Mouse (Mus musculus) layer of hippocampus, adult 8-10 months (tissue): Measurements from ENCODE around the gene C1ra. TPM values are rescaled to one million over a fixed set of nuclear protein-coding genes. Genes with fewer than 3 reads are reported as not detected.
"Not testable (repeated sequence)": the region's sequence is repeated elsewhere in the genome, so short reads cannot be mapped to it uniquely, and the experiment has no call there.

Experiments used
- DNase-seq, 2 experiments: peaks; one replicate each; pipeline ENCODE4 v3.0.0; 2022; ENCODE audit warnings: low spot score in 2 of 2
- total RNA-seq, 4 experiments: library from RNA; stranded (reverse); gene quantifications; 2 replicates each; pipeline ENCODE4 v1.2.4; 2022

The C1ra gene
- 1 to 10 TPM in 3 of 4 experiments, under 1 TPM in 1; 0.89 to 1.9 (median 1.3) TPM for total RNA-seq

DNA sequence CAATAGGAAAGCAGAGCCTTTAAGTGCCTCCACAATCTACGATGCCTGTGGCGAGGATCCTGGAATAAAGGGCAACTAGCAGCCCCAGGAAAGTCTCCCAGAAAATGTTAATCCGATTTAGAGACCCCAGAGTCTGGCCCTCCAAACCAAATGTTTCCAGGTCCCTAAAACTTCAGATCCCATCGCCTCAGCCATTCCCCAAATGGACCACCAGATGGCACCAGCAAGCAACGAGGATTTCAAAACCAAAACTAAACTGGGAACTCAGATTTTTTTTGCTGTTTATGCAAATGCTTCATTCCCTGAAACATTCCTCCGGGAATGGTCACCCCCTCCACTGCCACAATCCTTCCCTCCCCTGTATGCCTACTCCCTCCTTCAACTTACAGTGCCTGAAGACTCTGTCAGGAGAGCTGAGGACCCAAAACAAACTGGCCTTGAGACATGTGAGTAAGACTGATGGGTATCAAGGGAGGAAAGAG lies at the start of gene C1ra:
Gene C1ra (plus strand): TSS at position 51 of the 482 bp plus-strand sequence.
- DNase-seq: peak in 1 of 2 experiments; percentile 61

DNA sequence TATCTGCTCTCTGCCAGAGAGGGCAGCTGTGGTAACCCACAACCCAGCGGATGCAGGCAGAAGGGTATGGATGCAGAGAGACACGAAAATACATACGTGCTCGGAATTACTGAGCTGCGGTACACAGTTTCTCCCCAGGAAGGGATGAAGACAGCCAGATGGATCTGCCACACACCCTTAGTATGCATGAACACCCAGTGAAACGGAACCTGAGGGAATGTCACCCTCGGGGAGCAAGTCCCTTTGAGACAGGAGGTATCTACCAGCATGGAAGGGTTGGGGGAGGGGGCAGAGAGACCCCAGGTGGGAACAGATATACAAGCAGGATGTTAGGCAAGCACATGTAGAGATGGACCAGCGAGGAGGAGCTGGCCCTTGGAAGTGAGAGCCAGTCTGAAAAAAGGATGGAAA lies 48.3 kb upstream of the C1ra start:
- peak in 1 of 2 experiments; percentile 28 for DNase-seq

DNA sequence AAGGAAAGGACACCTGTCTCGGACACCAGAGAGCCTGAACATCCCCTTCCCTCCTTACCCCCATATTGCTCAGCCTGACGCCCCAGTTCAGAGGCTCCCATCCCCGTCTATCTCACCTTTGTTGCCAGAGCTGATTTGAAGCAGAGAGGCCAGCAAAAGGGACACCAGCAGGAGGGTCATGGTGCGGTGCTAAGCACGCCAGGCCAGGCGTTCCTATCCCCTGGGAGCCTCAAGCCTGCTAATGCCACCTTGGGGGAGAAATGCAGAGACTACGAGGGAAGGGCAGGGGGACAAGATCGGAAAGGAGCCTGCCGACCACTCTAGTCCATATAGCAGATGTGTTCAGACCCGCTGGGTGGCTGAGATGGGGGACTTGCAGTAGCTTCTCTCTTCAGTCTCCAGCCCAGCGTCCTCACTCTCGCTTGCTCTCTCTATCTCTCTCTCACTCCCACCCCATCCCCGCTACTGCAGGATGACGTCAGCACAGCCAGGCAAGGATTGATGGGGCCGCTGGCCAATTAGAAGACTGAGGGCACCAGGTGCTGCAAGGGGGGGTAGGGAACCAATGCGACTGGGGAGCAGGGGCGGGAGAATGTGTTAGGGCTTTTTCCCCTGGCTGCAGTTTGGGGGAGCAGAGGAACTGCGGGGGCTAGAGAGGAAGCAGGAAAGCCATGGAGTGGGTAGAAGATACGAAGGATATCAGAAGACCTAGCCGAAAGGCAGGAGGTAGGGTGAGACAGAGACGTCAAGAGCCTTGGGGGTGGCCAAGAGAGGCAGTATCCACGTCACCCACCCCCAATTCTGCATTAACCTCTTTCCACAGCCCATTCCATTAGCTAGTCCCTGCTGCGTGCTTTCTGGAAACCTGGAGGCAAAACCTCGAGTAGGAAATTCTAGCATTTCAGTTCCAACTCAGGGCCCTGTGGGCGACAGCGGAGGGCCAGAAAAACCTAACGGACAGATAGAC lies 47.6 kb upstream of the C1ra start, which contains the start of gene Clstn3:
Gene Clstn3 (minus strand): TSS at position 490 of the 967 bp plus-strand sequence.
- peak; percentile 92 to 94 for DNase-seq

DNA sequence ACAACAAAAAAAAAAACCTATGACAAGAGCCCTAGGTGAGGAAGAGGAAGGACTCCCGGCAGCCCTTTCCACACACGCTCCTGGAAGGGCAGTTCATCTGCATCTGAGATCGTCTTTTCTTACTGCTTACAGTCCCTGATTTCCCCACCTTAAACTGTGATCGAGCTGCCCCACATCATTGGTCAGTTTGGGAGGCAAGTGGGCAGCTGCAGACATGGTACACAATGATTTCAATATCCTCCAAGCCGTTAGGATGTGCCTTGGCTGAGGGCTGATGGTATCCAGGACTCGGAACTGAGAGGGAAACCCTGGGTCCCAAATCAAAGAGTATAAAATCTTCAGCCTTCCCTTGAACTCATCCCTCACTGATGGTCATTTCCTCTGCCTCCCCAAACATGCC lies 46.9 kb upstream of the C1ra start:
- DNase-seq: no peak

DNA sequence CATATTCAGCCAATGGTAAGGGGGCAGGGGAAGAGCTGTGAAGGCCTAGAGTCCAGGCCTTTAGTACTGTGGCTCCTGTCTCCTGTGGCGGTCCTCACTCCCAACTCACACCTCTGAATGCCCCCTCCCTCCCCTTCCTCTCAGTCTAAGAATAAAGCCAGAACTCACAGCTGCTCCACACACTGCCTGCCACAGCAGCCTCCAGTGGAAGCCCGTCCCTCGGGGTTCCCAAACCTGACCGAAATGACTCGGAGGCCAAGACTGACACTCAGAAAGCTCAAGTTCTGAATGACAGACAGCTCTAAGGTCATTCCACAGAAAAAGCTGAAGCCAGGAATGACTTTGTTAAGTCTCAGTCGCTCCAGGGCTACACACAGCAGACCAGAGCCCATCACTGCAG lies 46.5 kb upstream of the C1ra start:
- DNase-seq: no peak

DNA sequence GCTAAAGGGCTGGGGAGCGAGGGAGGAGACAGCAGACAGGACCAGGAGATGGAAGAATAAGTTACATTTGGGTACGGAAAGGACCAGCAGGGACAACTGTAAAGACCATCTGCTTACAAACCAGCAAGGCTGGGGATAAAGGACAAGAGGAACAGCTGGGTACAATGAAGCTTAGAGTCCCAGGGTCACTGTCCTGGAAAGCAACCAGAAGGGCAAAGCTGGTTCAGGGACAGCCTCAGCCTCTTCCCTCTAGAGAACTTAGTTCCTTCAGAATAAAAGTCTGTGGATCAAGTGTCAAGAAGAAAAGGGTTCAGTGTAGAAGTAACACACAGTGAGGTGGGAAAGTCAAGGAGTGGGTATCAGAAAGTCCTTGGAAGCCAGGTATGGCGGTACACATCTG lies 41.1 kb upstream of the C1ra start:
- DNase-seq: no peak

DNA sequence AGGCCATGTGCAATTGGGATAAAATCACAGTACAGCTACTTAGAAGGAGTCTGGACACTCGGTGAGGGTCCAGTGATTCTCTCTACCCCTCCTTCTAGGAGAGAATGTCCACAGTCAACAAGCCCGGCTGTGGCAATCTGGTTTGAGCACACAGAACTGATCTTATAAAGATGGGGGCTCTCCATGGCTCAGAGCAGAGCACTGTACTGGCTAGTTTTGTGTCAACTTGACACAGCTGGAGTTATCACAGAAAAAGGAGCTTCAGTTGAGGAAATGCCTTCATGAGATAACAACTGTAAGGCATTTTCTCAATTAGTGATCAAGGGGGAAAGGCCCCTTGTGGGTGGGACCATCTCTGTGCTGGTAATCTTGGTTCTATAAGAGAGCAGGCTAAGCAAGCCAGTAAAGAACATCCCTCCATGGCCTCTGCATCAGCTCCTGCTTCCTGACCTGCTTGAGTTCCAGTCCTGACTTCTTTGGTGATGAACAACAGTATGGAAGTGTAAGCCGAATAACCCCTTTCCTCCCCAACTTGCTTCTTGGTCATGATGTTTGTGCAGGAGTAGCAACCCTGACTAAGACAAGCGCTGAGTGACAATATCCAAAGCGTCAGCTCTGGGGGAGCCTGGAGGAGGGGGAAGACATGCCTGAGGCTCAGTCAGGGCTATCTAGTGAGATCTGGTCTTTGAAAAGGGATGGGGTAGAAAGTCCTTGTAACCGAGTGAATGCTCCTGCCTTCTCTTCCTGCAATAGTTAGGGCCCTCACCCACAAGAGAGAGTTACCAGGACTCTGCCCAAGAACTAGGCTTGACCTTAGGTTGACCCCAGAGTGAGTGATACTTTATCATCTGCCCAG lies 40.2 kb upstream of the C1ra start:
- DNase-seq: not testable (repeated sequence)

DNA sequence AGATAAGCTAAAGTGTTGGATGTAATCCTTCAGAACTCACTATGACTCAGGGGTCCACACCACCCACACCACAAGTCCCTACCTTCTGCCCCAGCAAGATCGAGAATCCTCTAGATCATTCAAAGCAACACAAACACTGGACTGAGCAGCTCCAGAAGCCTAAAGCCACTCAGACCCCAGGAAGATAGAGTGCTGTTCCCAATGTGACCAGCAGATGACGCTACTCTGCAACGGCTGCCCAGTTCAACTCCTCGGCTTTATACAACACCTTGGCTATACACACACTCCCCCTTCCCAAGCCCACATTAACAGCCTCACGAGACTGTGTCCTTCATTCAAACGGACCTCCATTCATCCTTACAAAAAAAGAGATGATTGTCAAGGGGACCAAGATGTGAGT lies 39.4 kb upstream of the C1ra start:
- DNase-seq: peak in 1 of 2 experiments; percentile 40

DNA sequence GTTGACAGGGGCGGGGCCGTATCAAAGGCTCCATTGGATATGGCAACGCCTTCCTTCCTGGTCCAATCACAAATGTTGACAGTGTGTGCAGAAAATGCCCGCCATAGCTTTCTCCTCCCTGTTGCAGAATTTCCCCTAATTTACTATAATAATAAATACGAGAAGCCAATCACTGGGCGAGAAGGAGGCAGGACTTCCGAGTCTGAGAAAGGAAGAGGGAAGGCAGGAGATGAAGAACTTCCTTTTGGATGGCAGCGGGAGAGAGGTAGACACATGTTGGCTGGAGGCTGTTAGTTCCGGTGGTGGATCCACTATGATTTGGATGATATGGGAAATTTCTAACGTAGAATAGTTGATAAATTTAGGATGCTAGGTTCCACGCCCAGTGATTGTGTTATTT lies 37.6 kb upstream of the C1ra start:
- DNase-seq: no peak

DNA sequence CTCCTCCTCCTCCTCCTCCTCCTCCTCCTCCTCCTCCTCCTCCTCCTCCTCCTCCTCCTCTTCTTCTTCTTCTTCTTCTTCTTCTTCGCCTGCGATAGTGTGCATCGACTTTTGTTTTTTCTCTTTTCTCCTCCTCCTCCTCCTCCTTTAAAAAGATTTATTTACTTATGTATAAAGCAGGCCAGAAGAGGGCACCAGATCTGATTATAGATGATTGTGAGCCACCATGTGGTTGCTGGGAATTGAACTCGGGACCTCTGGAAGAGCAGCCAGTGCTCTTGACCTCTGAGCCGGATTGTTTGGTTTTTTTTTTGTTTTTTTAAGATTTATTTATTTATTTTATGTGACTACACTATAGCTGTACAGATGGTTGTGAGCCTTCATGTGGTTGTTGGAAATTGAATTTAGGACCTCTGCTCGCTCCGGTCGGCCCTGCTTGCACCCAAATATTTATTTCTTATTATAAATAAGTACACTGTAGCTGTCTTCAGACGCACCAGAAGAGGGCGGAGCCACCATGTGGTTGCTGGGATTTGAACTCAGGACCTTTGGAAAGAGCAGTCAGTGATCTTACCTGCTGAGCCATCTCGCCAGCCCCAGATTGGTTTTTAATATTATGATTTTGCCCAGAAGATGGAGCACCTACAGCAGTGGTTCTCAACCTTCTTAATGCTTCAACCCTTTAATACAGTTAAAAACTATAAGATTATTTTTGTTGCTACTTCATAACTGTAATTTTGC lies 36.7 kb upstream of the C1ra start:
- not testable (repeated sequence) for DNase-seq

DNA sequence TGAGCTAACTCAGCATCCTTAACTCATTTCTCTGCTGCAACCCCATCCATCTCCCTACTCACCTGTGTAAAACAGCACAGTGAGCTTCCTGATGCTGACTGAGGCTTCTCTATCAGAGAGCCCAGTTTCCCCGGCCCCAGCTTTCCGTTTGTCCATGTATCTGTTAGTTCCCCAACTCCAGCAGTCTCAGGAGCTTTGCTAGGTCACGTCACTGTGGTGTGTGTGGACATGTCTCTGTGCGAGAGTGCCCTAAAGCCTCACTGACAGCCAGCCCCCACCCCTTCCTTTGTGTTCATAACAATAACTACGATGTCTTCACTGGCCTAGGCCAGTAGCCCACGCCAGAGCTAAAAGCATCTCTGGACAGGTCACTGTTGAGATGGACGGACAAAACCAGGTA lies 36.0 kb upstream of the C1ra start:
- DNase-seq: no peak

DNA sequence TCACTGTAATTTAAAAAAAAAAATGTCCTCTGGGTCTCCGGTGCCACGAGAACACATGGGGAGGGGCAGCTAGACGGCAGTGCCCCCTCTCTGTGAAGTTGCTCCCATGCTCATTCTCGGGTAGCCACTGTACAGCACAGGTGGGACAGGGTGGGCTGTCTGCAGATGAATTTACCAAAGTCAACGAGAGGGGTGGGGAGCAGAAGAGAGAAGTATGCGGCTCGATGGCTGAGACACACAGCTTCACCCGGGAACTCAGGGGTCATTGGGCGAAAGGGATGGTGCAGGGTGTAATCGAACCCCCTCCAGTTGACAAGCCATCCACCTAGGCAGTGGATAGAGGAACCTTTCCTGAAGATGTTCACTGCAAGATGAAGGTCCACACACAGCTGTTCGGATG lies 35.4 kb upstream of the C1ra start:
- DNase-seq: no peak

DNA sequence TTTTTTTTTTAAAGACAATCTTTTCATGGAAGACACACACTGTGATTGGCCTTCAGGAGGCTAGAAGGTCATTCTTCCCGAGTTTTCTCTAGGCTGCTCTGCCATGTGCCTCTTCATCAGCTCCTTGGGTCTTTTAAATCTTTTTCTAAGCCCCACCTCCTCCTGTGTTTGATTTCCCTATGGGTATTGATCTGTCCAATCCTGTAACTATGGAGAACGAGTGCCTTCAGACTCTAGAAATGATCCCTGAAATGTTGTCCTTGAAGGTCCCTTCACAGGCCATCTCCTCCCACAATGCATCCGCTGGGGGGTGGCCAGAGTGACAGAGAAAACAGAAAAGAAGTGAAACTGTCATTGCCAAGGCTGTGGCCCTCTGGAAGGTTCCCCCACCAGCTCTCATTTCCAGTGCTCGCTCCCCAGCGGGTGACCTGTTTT lies 35.0 kb upstream of the C1ra start:
- DNase-seq: no peak

DNA sequence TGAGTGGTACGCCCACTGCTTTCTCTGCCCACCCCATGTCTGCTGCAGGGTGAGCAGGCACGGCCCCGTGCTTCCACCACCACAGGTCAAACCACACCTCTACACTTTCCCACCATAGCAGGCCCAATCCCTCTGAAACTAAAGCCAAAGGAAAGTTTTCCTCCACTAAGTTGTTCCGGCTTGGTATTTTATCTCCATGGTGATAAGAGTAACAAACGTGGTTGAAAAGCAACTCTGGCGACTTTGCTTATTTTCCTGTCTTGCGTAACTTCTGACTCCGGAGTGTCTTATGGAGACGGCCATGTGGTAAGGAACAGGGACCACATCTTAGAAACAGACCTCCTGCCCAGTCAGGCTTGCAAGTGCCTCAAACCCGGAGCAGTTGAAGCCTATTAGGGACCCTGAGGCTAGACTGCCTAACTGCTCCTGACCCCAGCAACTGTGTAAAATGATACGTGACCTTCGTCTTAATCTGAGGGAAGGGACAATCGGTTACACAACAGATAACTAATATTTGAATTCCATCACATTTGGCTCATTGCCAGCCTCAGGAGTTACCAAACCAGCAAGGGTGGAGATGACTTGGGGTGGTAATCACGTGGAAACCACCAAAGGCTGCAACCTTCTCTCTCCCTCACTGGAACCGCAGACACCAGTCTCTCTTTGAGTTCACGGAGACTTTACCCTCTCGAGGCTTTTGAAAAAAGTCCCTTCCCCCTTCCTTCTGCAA lies 34.1 kb upstream of the C1ra start:
- DNase-seq: no peak

DNA sequence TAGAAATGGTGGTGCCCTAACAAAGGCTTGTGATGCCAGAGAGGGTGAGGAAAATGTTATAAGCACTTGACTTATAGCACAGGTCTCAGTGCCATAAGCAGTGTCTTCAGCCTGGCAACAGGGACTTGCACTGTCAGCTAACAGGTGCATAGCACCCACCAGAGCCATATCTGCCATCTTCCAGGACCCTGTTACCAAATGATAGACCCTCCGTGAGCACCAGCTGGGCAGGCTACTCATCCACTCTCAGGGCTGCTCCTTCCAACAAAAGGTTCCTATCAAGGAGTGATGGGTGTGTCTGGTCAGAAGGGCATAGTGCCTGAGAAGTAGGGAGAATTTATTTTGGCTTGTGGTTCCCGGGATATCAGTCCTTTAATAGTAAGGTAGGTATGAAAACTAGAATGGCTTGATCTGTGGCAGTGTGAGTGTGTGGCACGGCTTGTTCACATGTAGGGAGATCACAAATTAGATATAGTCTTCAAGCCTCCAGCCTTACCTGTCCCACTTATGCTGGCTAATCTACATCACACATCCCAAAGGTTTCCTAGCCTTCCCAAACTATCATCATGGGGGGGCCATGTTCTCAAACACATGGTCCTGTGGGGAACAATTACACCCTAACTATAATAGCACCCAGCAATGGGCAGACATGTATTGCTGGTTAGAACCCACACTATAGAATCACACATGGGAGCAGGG lies 33.2 kb upstream of the C1ra start:
- DNase-seq: no peak

DNA sequence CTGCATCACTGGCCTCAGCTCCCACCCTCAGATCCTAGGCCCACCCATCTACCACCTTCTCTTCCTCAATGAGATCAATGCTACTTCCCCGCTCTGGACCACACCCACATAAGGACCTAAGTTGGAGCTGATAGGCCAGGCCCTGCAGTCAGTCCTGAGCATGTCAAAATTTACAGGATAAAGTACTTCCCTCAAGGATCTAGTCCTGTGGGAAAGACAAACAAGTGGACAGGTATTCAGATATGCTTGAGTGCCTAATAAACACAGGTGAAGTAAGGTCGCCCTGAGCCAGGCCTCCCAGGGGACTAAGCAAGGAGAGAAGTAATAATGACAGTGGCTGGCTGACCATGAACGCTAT lies 32.7 kb upstream of the C1ra start:
- DNase-seq: no peak

DNA sequence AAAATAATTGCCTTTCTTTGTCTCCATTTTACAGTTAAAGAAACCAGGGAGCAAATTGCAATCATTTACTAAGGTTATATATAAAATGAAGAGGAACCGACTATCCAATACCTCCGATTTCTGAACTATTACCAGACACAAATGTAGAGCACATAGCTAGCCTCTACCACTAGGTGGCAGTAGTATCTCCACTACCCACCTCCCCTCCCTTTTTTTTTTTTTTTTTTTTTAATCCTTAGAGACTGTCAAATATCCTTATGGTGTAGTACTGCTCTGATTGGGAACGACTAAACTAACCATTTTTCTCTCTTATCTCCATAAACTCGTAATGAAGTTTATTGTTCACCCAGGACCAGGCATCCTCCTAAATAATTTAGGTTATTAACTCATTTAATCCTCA lies 31.9 kb upstream of the C1ra start:
- DNase-seq: no peak

DNA sequence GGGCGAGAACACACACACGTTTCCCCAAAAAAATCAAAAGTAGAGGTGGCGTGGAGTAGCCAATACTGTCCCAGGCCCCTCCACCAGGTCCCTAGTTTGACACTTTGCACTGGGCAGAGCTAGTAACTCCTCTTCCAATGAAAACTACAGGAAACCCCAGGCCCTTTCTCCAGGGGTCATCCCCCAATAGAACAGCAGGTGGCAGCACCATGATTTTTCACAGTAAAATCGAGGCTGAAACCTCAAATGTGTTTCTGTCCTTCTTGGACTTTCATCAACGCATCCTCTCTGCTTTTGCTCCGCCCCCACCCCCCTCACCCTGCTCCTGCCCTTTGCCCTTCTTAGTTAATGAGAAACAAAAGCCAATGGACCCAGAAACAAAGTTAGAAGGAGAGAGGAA lies 30.6 kb upstream of the C1ra start:
- DNase-seq: peak in 1 of 2 experiments; percentile 34

DNA sequence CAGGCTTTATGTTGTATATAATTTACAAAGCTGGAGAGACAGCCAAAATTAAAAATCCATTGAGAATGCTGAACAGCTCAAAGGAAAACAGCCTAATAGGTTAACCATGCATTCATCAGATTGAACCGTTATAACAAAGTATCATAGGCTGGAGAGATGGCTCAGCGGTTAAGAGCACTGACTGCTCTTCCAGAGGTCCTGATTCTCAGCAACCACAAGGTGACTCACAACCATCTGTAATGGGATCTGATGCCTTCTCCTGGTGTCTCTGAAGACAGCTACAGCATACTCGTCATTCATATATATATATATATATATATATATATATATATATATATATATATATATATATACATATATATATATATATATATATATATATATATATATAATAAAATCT lies 28.4 kb upstream of the C1ra start:
- not testable (repeated sequence) for DNase-seq

DNA sequence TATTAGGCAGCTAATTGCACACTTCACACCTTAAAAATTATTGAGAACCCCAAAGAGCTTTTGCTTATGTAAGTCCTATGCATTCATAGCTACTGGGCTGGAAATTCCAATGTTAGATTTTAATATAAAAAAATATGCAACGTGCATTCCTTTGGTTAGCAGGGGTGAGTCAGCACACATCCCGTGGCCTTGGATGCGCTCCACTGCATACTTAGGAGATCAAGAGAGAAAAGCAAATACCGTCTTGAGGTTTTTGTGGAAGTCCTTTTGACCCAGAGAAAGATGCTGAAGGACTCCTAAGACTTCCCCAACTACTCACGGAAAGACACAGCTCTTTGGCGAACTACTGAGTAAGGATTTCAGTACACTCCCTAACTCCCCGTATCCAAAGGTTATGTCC lies 27.4 kb upstream of the C1ra start:
- no peak for DNase-seq
